Comparison of ENCODE assay signal across 14 mouse cellular contexts in the genomic region with DNA sequence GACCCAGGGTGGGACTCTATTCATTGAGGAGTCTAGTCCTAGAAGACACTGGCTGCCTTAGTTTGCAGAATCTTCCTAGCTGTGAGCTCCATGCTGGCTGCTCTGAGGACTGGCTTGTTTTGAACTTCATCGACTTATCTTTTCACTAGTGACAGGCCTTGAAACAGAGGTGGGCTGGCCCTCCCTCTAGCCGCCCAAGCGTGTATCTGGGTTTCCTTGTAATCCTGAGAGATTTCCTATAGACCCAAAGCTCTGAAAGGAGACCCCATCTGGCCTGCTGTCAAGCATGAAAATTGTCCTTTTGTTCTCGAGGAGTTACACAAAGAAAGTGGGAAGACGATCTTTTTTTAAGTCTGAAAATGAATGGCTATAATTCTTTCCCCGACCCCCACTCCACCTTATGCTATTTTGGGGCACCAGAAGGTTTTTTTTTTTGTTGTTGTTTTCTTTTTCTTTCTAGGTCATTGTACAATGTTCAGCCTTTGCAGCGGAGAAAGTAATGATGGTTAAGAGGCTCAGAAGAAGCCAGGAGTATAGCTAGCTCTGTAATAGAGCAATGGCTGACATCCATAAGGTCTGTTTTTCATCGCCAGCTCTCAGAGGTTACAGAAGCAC.
DNase-seq lines count a peak whose midpoint lies in the region; ATAC-seq and TF ChIP-seq lines count a peak whose summit lies in the region.
"Had no signal": no experiment of that assay in that cellular context is flagged by ENCODE, and none has a peak within 500 bp of the region (broad histone marks: within the 10 kb centered on the region; RNA-seq: fewer than 3 reads in every experiment).

No protein-coding gene starts in this region.

- no peaks in the 10 kb centered on the region for H3K9me3 ChIP-seq in intestine, embryonic 14.5 days (ENCODE audit: control insufficient read depth, low read length)
- H3K9me3 ChIP-seq in intestine, postnatal 0 days (ENCODE audit: control insufficient read depth): no peaks in the 10 kb centered on the region
- no peaks in the 10 kb centered on the region for H3K9me3 ChIP-seq in embryonic facial prominence, embryonic 12.5 days
- no peaks in the 10 kb centered on the region for H3K9me3 ChIP-seq in hindbrain, embryonic 14.5 days (ENCODE audit: control insufficient read depth, low read length)
- H3K9me3 ChIP-seq in neural tube, embryonic 12.5 days: no peaks in the 10 kb centered on the region

- no peak overlapping the region for H3K4me3 ChIP-seq in intestine, embryonic 14.5 days (ENCODE audit: low read depth, low read length)
- H3K4me3 ChIP-seq in intestine, postnatal 0 days (ENCODE audit: low read depth, low read length): no peak overlapping the region
- H3K4me3 ChIP-seq in embryonic facial prominence, embryonic 12.5 days: no peak overlapping the region
- H3K4me3 ChIP-seq in hindbrain, embryonic 14.5 days (replicated peaks; ENCODE audit: low read length): no peak overlapping the region
- H3K4me3 ChIP-seq in neural tube, embryonic 12.5 days: no peak overlapping the region

- H3K4me1 ChIP-seq in intestine, embryonic 14.5 days (replicated peaks; ENCODE audit: control insufficient read depth, insufficient read depth, low read length): peaks cover 16% of the 10 kb centered on the region
- no peaks in the 10 kb centered on the region for H3K4me1 ChIP-seq in intestine, postnatal 0 days (replicated peaks; ENCODE audit: control insufficient read depth, insufficient read depth, low read length)
- H3K4me1 ChIP-seq in embryonic facial prominence, embryonic 12.5 days: peaks cover 23% of the 10 kb centered on the region
- peaks cover 33% of the 10 kb centered on the region for H3K4me1 ChIP-seq in hindbrain, embryonic 14.5 days (replicated peaks; ENCODE audit: control insufficient read depth, insufficient read depth, low read length)
- peaks cover 34% of the 10 kb centered on the region for H3K4me1 ChIP-seq in neural tube, embryonic 12.5 days

- no peaks in the 10 kb centered on the region for H3K36me3 ChIP-seq in intestine, embryonic 14.5 days (ENCODE audit: control insufficient read depth, insufficient read depth, low read length)
- no peaks in the 10 kb centered on the region for H3K36me3 ChIP-seq in intestine, postnatal 0 days (ENCODE audit: control insufficient read depth, insufficient read depth)
- H3K36me3 ChIP-seq in embryonic facial prominence, embryonic 12.5 days: no peaks in the 10 kb centered on the region
- H3K36me3 ChIP-seq in hindbrain, embryonic 14.5 days (replicated peaks; ENCODE audit: control insufficient read depth, insufficient read depth): no peaks in the 10 kb centered on the region
- H3K36me3 ChIP-seq in neural tube, embryonic 12.5 days: no peaks in the 10 kb centered on the region

- TF ChIP-seq CTCF in intestine, postnatal 0 days (IDR thresholded peaks at IDR 0.05; ENCODE audit: low read depth): no peak

- H3K27ac ChIP-seq in intestine, embryonic 14.5 days (ENCODE audit: low read depth): peak overlapping the region; percentile 23; the same call in 1 of the 2 replicates
- no peak overlapping the region for H3K27ac ChIP-seq in intestine, postnatal 0 days (ENCODE audit: low read depth, low read length)
- peak overlapping the region; percentile 32; the same call in 1 of the 2 replicates for H3K27ac ChIP-seq in embryonic facial prominence, embryonic 12.5 days
- H3K27ac ChIP-seq in hindbrain, embryonic 14.5 days: peak overlapping the region; percentile 49
- H3K27ac ChIP-seq in neural tube, embryonic 12.5 days: no peak overlapping the region; the same call in 1 of the 2 replicates

- H3K27me3 ChIP-seq in intestine, embryonic 14.5 days (replicated peaks; ENCODE audit: control insufficient read depth, insufficient read depth, low read length): no peaks in the 10 kb centered on the region
- no peaks in the 10 kb centered on the region for H3K27me3 ChIP-seq in intestine, postnatal 0 days (replicated peaks; ENCODE audit: control insufficient read depth, insufficient read depth, low read length)
- H3K27me3 ChIP-seq in embryonic facial prominence, embryonic 12.5 days: no peaks in the 10 kb centered on the region
- no peaks in the 10 kb centered on the region for H3K27me3 ChIP-seq in hindbrain, embryonic 14.5 days (ENCODE audit: control insufficient read depth, insufficient read depth, low read length)
- no peaks in the 10 kb centered on the region for H3K27me3 ChIP-seq in neural tube, embryonic 12.5 days (replicated peaks)
- H3K27me3 ChIP-seq: CH12.LX had no signal

- WGBS in intestine, embryonic 14.5 days: 40% methylated on average over 8 of the region's 8 CpGs
- 63% methylated on average over 8 of the region's 8 CpGs for WGBS in intestine, postnatal 0 days
- WGBS in embryonic facial prominence, embryonic 12.5 days: 30% methylated on average over 8 of the region's 8 CpGs
- WGBS in hindbrain, embryonic 14.5 days: 8% methylated on average over 8 of the region's 8 CpGs
- WGBS in neural tube, embryonic 12.5 days: 18% methylated on average over 8 of the region's 8 CpGs

- no peak overlapping the region for H3K4me2 ChIP-seq in intestine, embryonic 14.5 days (ENCODE audit: low read length)
- H3K4me2 ChIP-seq in intestine, postnatal 0 days (replicated peaks; ENCODE audit: low read depth): no peak overlapping the region
- H3K4me2 ChIP-seq in embryonic facial prominence, embryonic 12.5 days (replicated peaks): no peak overlapping the region
- H3K4me2 ChIP-seq in hindbrain, embryonic 14.5 days (replicated peaks): no peak overlapping the region
- H3K4me2 ChIP-seq in neural tube, embryonic 12.5 days (replicated peaks): peak overlapping the region; percentile 16; the same call in 1 of the 2 replicates
- H3K4me2 ChIP-seq: liver, embryonic 11.5 days had no signal

- ATAC-seq in intestine, embryonic 14.5 days (replicated peaks; ENCODE audit: low FRiP score, low TSS enrichment, low read depth): no peak
- ATAC-seq in intestine, postnatal 0 days: no peak
- no peak for ATAC-seq in embryonic facial prominence, embryonic 12.5 days (ENCODE audit: insufficient number of reproducible peaks, insufficient read depth, low FRiP score, low TSS enrichment)
- peak; percentile 18; the same call in 1 of the 2 replicates for ATAC-seq in hindbrain, embryonic 14.5 days (ENCODE audit: low FRiP score)
- ATAC-seq in neural tube, embryonic 12.5 days (ENCODE audit: low FRiP score, low read depth): peak; percentile 63

- no peak for DNase-seq in intestine, embryonic 14.5 days (ENCODE audit: low spot score)
- no peak for DNase-seq in hindbrain, embryonic 14.5 days (ENCODE audit: low spot score)
- DNase-seq in kidney, postnatal 10 days: no peak
- no peak for DNase-seq in cerebellum, adult 9-10 months
- no peak for DNase-seq in frontal cortex, postnatal 36 days (ENCODE audit: low spot score in 2 of 2)
- DNase-seq: cerebellum, postnatal 10 days; gastrocnemius, postnatal 10 days; kidney, adult 9 months; lung, postnatal 14 days had no signal

- H3K9ac ChIP-seq in intestine, embryonic 14.5 days (ENCODE audit: low read length): no peak overlapping the region
- H3K9ac ChIP-seq in intestine, postnatal 0 days (ENCODE audit: low read depth, low read length): no peak overlapping the region
- H3K9ac ChIP-seq in embryonic facial prominence, embryonic 12.5 days: no peak overlapping the region
- H3K9ac ChIP-seq in hindbrain, embryonic 14.5 days: no peak overlapping the region
- no peak overlapping the region for H3K9ac ChIP-seq in neural tube, embryonic 12.5 days

Comparison
In these comparisons a context has a peak if more than half of its experiments do, and no peak if none do; other contexts are left out.
1. H3K27ac ChIP-seq: peak in intestine, embryonic 14.5 days (single experiment), embryonic facial prominence, embryonic 12.5 days (single experiment) and hindbrain, embryonic 14.5 days (single experiment); none in intestine, postnatal 0 days (single experiment) and neural tube, embryonic 12.5 days (single experiment).
2. ATAC-seq: peak in hindbrain, embryonic 14.5 days (single experiment) and neural tube, embryonic 12.5 days (single experiment); none in intestine, embryonic 14.5 days (single experiment), intestine, postnatal 0 days (single experiment) and embryonic facial prominence, embryonic 12.5 days (single experiment).